Mouse (Mus musculus) liver, adult 2 months (tissue): ENCODE results near the gene Abhd8.

Source experiments
- CTCF ChIP-seq: fragments of 200-500 bp; IDR thresholded peaks from 2 replicates; pipeline ENCODE4 v1.5.1; 2011; ENCODE audit warnings: low read depth, low read length, control low read depth
- POLR2A ChIP-seq: fragments of 200-500 bp; IDR thresholded peaks from 2 replicates; pipeline ENCODE4 v1.6.1; 2011; ENCODE audit warnings: low read length, control low read depth; ENCODE audit not compliant: insufficient read depth; ENCODE audit errors: extremely low read depth

- TF ChIP-seq POLR2A (no peak), CTCF (no peak)
Observed at GRCm38 (mm10) chr8:71462786-71463185, 669 bp downstream of the Abhd8 start.
